Mouse (Mus musculus) spleen, adult 2 months (tissue): ENCODE results near the gene Pknox2.

Experiments used
- CTCF ChIP-seq: fragments of 200-500 bp; IDR thresholded peaks from 2 replicates; pipeline ENCODE4 v1.5.1; 2011; ENCODE audit warnings: mild to moderate bottlenecking, inconsistent platforms; ENCODE audit not compliant: insufficient read depth, insufficient read length, insufficient replicate concordance; ENCODE audit errors: extremely low read depth
- POLR2A ChIP-seq: fragments of 200-500 bp; IDR thresholded peaks from 2 replicates; pipeline ENCODE4 v1.6.1; 2011; ENCODE audit warnings: low read depth, low read length, inconsistent platforms

DNA sequence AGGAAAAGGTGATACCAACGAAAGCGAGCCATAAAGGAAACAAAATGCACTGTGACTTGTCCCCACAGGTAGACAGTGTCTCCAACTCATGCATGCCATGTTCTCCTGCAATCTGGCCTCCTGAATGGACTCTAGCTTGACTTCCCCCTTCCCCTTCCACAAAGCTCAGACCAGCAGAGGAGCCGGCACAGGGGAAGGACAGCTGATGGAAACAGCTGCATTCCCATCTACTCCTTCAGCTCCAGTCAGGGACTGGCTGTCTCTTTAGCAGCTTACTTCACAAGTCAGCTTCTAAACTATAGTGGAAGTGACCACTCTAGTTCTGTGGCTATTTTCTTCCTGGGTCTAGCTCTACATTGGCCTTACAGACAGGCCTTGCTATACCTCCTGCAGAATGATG is 43.0 kb downstream of the Pknox2 start:
- TF ChIP-seq CTCF (no peak), POLR2A (no peak)
